Mouse (Mus musculus) cerebellum, adult 18-20 months (tissue): ENCODE measurements around the gene Pdc.
"Not testable (repeated sequence)": the region's sequence is repeated elsewhere in the genome, so short reads cannot be mapped to it uniquely, and the experiment has no call there.

Experiments
- DNase-seq, 2 experiments: peaks; one replicate each; pipeline ENCODE4 v3.0.0; 2021

Gene Pdc

DNA sequence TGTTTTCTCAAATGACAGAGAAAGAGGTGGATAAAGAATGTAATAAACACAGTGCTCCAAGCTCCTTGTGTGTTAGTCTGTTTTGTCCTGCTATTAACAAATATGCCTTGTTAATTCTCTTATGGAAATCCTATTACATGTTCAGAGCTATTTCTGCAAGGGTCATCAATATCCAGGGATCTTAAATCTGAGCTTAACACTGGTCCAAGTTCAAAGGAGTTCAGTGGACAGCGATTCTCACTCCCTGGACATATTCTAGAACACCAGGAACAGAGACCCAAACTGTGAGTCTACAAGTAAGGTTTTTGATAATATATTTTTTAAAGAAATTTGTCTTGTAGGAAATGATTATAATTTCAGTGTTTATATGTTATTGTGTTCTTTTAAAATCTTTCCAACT is at the start of gene Pdc:
Pdc (plus strand) TSS at position 213 of the 400 bp plus-strand sequence.
- DNase-seq, result no peak

- DNase-seq, result not testable (repeated sequence)
Measured at GRCm38 (mm10) chr1:150294051-150294450, 25.2 kb upstream of the Pdc start.

GRCm38 (mm10) chr1:150307599-150307998 is 11.6 kb upstream of the Pdc start:
- no peak for DNase-seq

DNA sequence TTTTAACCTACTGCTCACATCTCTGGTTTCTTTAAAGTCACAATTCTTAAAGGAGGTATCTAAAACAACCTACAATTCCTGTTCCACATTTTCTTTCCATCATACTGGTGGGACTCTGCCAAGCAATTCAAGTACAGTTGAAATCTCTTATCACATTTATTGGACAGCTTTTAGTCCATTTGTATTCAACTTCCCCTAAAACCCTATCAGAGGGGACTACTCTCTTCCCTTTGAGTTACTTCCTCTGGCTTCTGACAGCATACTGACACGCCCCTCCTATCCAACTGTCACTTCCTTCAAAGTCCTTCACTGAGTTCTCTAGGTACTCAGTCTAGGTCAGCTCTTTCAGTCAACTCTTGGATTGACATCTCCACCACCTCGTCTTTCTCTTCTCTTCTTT is 15.9 kb downstream of the Pdc start:
- DNase-seq, result no peak

DNA sequence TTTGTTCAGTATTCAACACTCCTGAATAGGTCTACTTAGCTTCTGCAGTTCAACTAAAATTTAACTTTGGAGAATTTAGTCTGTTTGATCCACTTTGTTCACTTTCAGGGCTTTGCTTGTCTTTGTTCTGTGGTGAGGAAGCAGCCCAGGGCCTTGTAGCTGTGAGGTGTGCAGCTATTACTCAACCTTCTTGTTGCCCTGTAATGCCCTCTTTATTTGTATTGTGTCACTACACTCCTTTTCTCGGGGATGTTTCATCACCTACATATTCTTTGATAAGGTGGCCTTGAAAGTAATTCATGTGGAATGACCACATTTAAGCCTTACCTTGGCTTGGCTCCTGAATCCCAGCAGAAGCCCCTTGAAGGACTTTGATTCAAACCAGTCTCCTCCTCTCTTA is 41.6 kb downstream of the Pdc start:
- no peak for DNase-seq

DNA sequence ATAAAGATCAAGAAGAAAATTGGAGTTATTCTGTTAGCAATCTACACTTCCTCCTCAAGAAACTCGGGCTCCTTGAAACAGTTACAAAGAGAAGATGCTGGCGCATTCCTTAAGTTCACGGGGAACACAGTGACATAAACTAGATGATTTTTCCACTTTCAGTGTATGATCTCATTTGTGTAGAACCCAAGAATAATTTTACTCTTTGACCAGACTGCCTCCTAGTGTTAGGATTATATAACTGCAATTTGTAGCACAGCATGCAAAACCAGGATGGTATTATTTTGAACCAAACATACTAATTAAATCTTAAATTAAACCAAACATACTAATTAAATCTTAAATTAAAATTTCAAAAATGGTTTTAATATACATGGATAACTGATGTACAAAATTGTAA is 53.7 kb downstream of the Pdc start:
- DNase-seq, result no peak

- DNase-seq, result no peak
Measured at GRCm38 (mm10) chr1:150374247-150374646, 55.0 kb downstream of the Pdc start.
